Mouse (Mus musculus) embryo, embryonic 11 days (tissue): ENCODE data around the gene H2-T24.
"Not testable (repeated sequence)": the region's sequence is repeated elsewhere in the genome, so short reads cannot be mapped to it uniquely, and the experiment has no call there.

ENCODE experiments used
- DNase-seq: peaks from one replicate; pipeline ENCODE4 v3.0.0-alpha.2; 2015

Gene H2-T24

GRCm38 (mm10) chr17:36023710-36024654, 3.6 kb upstream of the H2-T24 start:
- no peak for DNase-seq

DNA sequence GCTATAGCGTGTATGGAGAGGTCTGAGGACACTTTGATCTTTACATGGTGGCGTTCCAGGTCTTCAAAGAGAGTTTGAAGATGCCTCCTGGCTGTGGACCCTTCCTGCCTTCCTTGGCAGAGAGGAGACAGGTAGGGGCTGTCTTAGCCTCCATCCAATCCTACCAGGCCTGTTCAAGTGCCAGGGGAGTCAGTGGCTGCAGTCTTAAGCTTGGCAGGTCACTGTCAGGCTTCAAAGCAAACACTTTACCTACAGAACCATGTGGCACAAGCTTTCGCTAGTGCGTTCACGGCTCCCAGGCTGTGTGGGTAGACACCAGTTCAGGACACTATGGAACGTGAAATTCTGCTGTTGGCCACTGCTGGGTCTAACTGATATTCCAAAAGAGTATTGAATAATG, 2.6 kb upstream of the H2-T24 start:
- no peak for DNase-seq

DNA sequence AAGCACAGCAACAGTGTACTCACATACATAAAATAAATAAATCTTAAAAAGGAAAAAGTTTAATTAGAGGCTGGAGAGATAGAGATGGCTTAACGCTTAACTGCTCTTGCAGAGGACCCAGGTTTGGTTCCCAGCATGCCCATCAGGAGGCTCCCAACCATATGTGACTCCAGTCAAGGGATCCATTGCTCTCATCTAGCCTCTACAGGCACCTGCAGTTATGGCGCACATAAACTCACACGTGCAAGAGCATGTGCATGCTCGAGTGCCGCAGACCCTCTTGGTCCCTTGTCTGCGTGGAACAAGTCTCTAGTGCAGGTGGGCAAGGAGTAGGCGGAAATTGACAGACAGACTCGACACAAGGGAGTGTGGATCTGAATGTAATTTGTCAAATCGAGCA, 1.7 kb upstream of the H2-T24 start:
- no peak for DNase-seq

DNA sequence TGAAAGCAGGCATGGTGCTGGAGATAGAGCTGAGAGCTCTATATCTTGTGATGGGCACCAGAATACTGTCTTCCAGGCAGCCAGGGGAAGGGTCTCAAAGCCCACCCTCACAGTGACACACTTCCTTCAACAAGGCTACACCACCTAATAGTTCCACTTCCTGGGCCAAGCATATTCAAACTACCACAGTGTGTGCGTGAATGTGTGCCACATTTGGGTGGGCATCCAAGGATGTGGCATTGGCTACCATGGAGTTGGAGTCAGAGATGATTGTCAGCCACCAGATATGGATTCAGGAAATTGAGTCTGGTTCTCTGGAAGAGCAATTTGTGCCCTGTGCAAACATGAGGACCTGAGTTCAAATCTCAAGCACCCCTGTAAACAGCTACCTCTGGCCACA, 949 bp upstream of the H2-T24 start:
- DNase-seq = no peak

DNA sequence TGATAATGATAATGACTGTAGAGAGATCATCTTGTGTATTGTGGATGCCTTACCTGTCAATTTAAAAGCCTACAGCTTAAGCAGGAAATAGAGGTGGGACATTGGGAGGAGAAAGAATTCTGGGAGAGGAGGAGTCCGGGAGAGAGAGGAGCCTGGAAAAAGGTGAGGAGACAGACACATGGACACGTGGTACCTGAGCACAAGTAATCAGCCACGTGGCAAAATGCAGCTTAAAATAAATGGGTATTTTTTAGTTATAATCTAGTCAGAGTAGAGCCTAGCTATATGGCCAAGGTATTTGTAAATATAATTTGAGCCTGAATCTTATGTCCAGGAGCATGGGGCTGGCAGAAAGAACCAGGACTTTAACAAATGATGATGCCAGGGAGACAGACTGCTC, 841 bp downstream of the H2-T24 start:
- DNase-seq = no peak

DNA sequence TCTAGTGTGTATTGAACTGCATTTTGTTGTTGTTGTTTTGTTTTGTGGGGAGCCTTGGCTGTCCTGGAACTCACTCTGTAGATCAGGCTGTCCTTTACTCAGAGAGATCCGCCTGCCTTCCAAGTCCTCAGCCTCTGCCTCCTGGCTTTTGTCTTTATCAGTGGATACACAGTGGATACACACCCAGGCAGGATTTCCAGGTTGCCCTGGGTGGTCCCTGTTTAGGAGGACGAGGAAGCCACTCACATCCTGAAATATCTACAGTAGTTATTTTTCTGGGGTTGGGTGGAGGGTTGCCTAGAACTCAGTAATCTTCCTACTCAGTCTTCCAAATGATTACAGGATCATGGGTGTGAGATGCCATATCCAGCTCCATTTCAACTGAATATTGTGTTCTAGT, 1.4 kb downstream of the H2-T24 start:
- no peak for DNase-seq

GRCm38 (mm10) chr17:36017046-36017445, 3.3 kb downstream of the H2-T24 start:
- no peak for DNase-seq

DNA sequence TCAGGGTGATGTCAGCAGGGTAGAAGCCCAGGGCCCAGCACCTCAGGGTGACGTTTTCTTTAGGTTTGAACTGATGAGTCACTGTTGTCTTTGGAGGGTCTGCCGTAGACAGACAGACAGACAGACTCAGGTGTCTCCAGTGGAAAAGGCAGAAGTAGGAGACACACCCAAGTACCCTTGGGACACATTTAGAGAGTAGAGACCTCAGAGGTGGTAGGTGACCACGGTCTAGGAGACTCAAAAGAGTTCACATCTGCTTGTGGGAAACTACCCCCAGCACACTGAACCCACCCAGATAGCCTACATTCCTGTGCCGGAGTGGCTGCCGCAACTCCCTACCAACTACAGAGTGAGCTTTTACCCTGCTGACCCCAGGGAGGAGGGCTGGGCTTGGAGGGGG, 5.4 kb downstream of the H2-T24 start:
- DNase-seq = no peak

DNA sequence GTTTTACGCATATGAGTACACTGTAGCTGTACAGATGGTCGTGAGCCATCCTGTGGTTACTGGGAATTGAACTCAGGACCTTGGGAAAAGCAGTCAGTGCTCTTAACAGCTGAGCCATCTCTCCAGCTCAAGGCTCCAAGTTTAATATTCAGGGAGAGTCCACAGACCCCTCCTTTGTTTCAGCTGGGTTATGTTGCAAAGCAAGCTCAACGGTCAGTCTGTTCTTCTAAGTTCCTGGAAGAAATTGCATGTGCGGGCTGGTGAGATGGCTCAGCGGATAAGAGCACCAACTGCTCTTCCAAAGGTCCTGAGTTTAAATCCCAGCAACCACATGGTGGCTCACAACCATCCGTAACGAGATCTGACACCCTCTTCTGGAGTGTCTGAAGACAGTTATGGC, 16.0 kb downstream of the H2-T24 start:
- DNase-seq = not testable (repeated sequence)

DNA sequence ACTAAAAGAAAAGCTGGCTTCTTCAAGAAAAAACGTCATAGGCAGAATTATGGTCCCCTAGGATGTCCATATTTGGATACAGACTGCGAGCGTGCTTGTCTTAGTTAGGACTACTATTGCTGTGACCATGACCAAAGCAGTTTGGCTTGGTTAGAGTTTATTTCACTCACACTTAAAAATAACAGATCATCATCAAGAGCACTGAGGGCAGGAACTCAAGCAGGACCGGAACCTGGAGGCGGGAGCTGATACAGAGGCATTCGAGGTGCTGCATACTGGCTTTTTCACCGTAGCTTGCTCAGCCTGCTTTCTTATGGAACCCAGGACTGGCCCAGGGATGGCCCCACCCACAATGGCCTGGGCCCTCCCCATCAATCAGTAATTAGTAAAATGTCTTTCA, 17.0 kb downstream of the H2-T24 start:
- no peak for DNase-seq

DNA sequence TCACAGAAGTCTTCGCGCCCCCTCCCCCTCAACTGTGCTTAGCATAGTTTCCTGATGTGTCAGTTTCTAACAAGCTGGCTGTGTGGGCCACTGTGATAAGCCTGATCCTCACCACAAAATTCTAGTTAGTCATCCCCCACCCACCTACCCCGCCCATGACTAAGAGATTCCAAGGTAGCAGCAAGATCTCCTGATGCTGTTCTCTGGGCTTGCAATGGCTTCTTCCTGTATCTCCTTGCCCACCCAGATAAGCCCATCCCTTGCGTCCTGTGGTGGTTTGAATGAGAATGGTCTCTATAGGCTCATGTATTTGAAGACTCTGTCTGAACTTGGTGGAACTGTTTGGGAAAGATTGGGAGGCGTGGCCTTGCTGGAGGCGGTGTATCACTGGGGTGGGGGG, 18.4 kb downstream of the H2-T24 start:
- no peak for DNase-seq

GRCm38 (mm10) chr17:36001121-36001897, 19.1 kb downstream of the H2-T24 start:
- no peak for DNase-seq

DNA sequence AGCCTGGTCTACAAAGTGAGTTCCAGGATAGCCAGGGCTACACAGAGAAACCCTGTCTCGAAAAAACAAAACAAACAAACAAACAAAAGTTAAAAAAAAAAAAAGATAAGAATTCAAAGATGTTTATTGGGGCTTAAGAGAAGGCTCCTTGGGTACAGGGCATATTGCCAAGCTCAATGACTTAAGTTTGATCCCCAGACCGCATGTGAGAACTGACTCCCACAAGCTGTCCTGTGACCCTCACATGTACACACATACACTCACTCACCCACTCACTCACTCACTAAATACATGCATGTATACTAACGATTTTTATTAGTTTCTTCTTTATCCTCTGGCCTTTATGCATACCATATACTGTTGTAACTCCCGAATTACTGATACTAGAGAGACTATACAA, 20.0 kb downstream of the H2-T24 start:
- no peak for DNase-seq

DNA sequence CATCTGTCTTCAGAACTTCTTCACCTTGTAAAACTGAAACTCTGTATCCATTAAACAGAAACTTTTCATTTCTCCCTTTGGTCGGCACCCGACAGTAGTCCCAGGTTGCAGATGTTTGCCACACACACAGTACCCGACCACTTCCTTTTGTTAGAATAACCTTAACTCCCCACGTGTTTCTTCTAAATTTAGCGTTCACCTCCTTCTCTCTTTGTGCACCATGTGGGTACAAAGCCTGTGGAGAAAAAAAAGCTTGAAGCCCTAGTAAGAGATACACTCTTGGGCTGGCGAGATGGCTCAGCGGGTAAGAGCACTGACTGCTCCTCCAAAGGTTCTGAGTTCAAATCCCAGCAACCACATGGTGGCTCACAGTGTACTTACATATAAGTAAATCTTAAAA, 21.0 kb downstream of the H2-T24 start:
- no peak for DNase-seq

DNA sequence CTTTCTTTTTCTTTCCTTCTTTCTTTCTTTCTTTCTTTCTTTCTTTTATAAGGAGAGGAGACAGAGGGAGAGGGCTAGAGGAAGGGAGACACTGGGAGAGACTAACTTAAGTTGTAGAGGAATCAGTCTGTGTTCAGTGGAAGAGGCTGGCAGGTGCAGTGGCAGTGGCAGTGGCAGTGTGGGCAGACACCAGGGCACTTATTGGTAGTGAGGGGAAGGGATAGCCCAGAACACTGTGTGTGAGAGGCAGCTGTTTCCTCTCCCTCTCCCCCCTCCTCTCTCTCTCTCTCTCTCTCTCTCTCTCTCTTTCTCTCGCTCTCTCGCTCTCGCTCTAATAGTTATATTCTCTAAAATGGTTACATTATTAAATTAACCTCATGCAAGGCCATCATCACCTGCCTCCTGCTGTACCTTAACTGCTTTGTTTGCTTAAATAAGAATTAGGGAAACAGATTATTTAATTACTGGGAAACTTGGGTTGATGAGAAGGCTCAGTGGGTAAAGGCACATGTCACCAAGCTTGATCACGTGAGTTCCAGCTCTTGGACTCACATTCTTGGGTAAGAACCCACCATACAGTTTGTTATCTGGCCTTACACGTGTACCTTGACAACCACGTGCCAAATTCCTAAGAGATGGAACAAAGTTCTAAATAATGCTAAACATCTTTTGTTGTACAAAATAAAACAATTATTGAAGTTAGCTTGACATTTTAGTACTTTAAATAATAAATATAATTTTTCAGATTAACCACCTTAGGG, 21.6 kb downstream of the H2-T24 start:
- no peak for DNase-seq

DNA sequence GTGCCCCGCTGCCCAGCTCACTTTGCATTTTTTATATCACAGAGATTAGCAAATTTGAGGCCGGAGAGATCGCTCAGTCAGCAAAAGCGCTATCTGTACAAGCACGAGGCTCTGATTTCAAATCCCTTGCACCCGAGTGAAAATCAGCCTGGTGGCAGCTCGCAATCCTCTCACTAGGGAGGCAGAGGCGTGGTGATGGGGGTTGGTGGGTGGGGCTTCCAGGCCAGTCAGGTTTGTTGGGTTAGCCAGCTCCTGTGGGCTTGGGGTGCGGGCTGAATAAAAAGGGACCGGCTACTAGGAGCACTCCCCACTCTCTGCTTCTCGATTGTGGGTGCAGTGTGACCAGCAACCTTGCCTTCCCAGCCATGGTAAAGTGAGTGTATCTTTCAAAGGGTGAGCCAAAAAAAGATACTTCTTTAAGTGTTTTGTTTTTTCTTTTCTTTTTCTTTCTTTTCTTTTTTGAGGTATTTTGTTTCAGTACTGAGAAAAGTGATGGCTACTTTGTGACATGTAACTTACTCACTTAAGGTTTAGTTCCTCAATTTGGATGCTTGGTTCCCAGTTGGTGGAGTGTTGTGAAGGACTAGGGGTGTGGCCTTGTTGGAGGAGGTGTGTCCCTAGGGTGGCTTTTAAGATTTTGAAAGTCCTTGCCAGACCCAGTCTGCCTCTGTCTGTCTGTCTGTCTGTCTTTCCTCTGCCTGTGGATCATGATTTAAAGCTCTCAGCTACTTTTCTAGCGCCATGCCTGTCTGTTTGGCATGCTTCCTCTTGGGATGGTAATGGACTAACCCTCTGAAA, 22.4 kb downstream of the H2-T24 start:
- DNase-seq = no peak

DNA sequence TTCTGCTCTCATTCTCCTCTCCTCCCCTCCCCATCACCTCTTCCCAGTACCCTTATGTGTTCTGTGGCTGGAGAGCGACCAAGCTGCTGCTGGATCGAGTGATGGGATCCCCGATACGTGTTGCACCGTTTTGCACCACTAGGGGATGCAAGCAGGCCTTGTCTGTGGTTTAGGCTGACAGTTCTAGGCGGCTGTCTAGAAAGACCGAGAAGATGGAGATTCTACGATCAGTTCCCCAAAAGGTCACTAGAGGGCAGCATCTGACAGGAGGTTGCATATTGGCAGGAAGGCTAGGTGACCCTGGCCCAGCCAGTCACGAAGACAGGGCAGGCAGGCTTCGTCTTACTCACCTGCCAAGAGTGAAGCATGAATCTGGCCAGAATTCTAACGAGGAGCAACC, 23.4 kb downstream of the H2-T24 start:
- peak; percentile 93 for DNase-seq

DNA sequence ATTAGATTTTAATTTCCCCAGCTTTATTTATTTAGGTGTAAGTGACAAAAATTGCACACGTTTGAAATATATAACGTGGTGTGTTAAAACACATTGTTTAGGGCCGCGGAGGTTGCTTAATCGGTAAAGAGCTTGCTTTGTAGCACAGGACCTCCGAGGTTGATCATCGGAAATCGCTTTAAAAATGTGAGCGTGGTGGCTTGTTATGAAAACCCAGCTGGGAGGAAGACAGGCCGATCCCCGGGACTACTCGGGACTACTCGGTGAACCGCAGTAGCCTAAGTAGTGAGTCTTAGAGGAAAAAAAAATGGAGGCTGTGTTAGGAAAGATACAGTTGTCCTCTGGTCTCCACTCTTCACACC, 25.5 kb downstream of the H2-T24 start:
- peak; percentile 34 for DNase-seq

GRCm38 (mm10) chr17:35994175-35994878, 26.0 kb downstream of the H2-T24 start:
- peak; percentile 90 for DNase-seq

DNA sequence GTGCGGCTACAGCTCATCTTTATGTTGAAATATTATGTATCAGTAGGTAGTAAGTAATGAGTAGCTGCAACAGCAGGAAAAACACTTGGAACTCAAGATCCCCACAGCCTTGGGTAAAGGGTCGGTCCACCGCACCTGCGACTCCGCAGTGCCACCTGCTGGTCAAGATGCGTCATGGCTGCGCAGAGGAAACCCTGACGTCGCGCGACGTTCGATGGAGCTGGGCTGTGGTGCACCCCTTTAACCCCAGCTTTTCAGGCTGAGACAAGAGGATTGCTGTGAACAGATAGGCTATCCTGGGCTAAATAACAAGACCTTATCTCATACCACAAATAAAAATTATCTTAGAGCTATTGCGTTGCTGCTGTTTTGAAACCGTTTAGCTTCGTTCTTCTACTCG, 26.7 kb downstream of the H2-T24 start:
- peak; percentile 89 for DNase-seq

DNA sequence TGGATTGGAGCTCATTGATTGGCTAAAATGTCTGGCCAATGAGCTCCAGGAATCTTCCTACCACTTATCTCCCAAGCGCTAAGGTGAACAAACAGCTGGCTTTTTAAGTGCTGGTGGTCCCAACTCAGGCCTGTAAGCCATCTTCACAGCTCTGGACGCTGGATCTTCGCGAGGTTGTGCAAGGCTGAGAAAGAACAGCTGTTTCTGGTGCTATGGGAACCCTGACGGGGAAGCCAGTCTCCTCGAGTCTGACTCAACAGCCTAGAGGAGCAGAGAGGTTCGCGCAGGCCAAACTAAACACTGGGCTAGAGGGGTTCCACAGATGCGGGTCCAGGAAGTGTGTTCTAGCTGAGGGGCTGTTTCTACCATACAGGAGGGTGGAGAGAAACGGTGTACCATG, 28.6 kb downstream of the H2-T24 start:
- no peak for DNase-seq

GRCm38 (mm10) chr17:35981776-35982175, 38.6 kb downstream of the H2-T24 start:
- no peak for DNase-seq
